Mouse (Mus musculus) spleen, adult 2 months (tissue): ENCODE results near the gene Cbln3. TPM values are rescaled to one million over a fixed set of nuclear protein-coding genes. Genes with fewer than 3 reads are reported as not detected.

ENCODE experiments used
- DNase-seq, 2 experiments: peaks; one replicate each; pipeline versions ENCODE4 v3.0.0 to v3.0.0-alpha.2; 2012 to 2021; ENCODE audit warnings: low spot score in 2 of 2, low read depth in 1 of 2
- H3K27ac ChIP-seq: fragments of 200-500 bp; 2 replicates; pipeline ENCODE4 v1.5.1; 2012; ENCODE audit warnings: low read length, inconsistent platforms; ENCODE audit not compliant: insufficient read depth
- H3K27me3 ChIP-seq: fragments of 200-500 bp; 2 replicates; pipeline ENCODE4 v1.6.1; 2012; ENCODE audit warnings: mild to moderate bottlenecking, moderate library complexity, low read length, inconsistent platforms; ENCODE audit not compliant: control insufficient read depth, insufficient read depth
- H3K36me3 ChIP-seq: fragments of 200-500 bp; 2 replicates; pipeline ENCODE4 v1.6.1; 2012; ENCODE audit warnings: mild to moderate bottlenecking, low read length, inconsistent platforms; ENCODE audit not compliant: control insufficient read depth, insufficient read depth
- H3K4me1 ChIP-seq: fragments of 200-500 bp; 2 replicates; pipeline ENCODE4 v1.6.1; 2011; ENCODE audit warnings: inconsistent platforms; ENCODE audit not compliant: control insufficient read depth, insufficient read depth, insufficient read length
- H3K4me3 ChIP-seq: fragments of 200-500 bp; 2 replicates; pipeline ENCODE4 v1.5.1; 2011; ENCODE audit warnings: mild to moderate bottlenecking, inconsistent platforms; ENCODE audit not compliant: insufficient read depth, insufficient read length; ENCODE audit errors: extremely low read depth
- CTCF ChIP-seq: fragments of 200-500 bp; IDR thresholded peaks from 2 replicates; pipeline ENCODE4 v1.5.1; 2011; ENCODE audit warnings: mild to moderate bottlenecking, inconsistent platforms; ENCODE audit not compliant: insufficient read depth, insufficient read length, insufficient replicate concordance; ENCODE audit errors: extremely low read depth
- POLR2A ChIP-seq: fragments of 200-500 bp; IDR thresholded peaks from 2 replicates; pipeline ENCODE4 v1.6.1; 2011; ENCODE audit warnings: low read depth, low read length, inconsistent platforms
- WGBS: fragments of 180-500 bp; shearing (Covaris S2); methylation state at CpG from one replicate; pipeline ENCODE4 v1.1.7; 2018; 5-methylcytosine and 5-hydroxymethylcytosine counted together
- polyA plus RNA-seq: library from polyadenylated mRNA; depleted of rRNA; stranded (reverse); fragments of >200 nt; gene quantifications from 2 replicates; pipeline ENCODE4 v1.2.3, GENCODE M21; 2012

Gene Cbln3
- polyA plus RNA-seq, 1 experiment: 0.07 TPM

- H3K27me3 ChIP-seq: no peaks in the 10 kb centered on the region
- DNase-seq: peak; percentile 61 to 76
- peak overlapping the region; percentile 94 for H3K27ac ChIP-seq
- H3K4me3 ChIP-seq: peak overlapping the region; percentile 58
- TF ChIP-seq CTCF (no peak), POLR2A (peak; percentile 36; the same call in 1 of the 2 replicates)
- peaks cover 33% of the 10 kb centered on the region for H3K36me3 ChIP-seq
- 1% methylated on average over 16 of the region's 16 CpGs for WGBS
- H3K4me1 ChIP-seq: peaks cover 14% of the 10 kb centered on the region
Observed at GRCm38 (mm10) chr14:55885791-55886271, 1.6 kb upstream of the Cbln3 start.

GRCm38 (mm10) chr14:55885114-55885790, 1.1 kb upstream of the Cbln3 start:
- 0% methylated on average over 13 of the region's 30 CpGs for WGBS
- DNase-seq: no peak
- peaks cover 14% of the 10 kb centered on the region for H3K4me1 ChIP-seq

GRCm38 (mm10) chr14:55884713-55885113, 521 bp upstream of the Cbln3 start, which contains the start of gene Khnyn:
Khnyn (plus strand) TSS chr14:55884947.
- H3K36me3 ChIP-seq: peaks cover 30% of the 10 kb centered on the region
- peaks cover 14% of the 10 kb centered on the region for H3K4me1 ChIP-seq
- H3K27ac ChIP-seq: peak within 1 kb of the TSS; percentile 94
- TF ChIP-seq CTCF (no peak), POLR2A (peak; percentile 63; the same call in 1 of the 2 replicates)
- no peaks in the 10 kb centered on the region for H3K27me3 ChIP-seq
- DNase-seq: peak; percentile 51 to 85
- H3K4me3 ChIP-seq: peak within 1 kb of the TSS; percentile 58
- WGBS: 3% methylated on average over 28 of the region's 30 CpGs

More at GRCm38 (mm10) chr14:55885114-55885790, 1.1 kb upstream of the Cbln3 start:
- Histone ChIP-seq H3K27ac (peak overlapping the region; percentile 94), H3K27me3 (no peaks in the 10 kb centered on the region), H3K36me3 (peaks cover 32% of the 10 kb centered on the region), H3K4me3 (peak overlapping the region; percentile 58)
- TF ChIP-seq POLR2A (no peak), CTCF (no peak)

- H3K4me3 ChIP-seq: no peak overlapping the region
- DNase-seq: no peak
- no peaks in the 10 kb centered on the region for H3K27me3 ChIP-seq
- 93% methylated on average over 12 of the region's 12 CpGs for WGBS
- TF ChIP-seq CTCF (no peak), POLR2A (no peak)
- H3K4me1 ChIP-seq: peaks cover 14% of the 10 kb centered on the region
- peaks cover 23% of the 10 kb centered on the region for H3K36me3 ChIP-seq
- H3K27ac ChIP-seq: no peak overlapping the region
Observed at GRCm38 (mm10) chr14:55883663-55884062, 529 bp downstream of the Cbln3 start.

GRCm38 (mm10) chr14:55883149-55883661, 987 bp downstream of the Cbln3 start:
- peaks cover 14% of the 10 kb centered on the region for H3K4me1 ChIP-seq
- TF ChIP-seq POLR2A (no peak), CTCF (no peak)
- no peak overlapping the region for H3K27ac ChIP-seq
- no peaks in the 10 kb centered on the region for H3K27me3 ChIP-seq
- WGBS: 95% methylated on average over 13 of the region's 13 CpGs
- peaks cover 19% of the 10 kb centered on the region for H3K36me3 ChIP-seq
- no peak overlapping the region for H3K4me3 ChIP-seq
- no peak for DNase-seq

GRCm38 (mm10) chr14:55882171-55882641, 2.0 kb downstream of the Cbln3 start:
- WGBS: 42% methylated on average over 6 of the region's 6 CpGs
- Histone ChIP-seq H3K27ac (no peak overlapping the region), H3K4me1 (peaks cover 13% of the 10 kb centered on the region), H3K27me3 (0 out of 2 replicates have a peak, but pooled peaks cover 2% of the 10 kb centered on the region), H3K4me3 (no peak overlapping the region), H3K36me3 (peaks cover 9% of the 10 kb centered on the region)
- no peak for DNase-seq
- TF ChIP-seq POLR2A (no peak), CTCF (no peak)
